Mouse (Mus musculus) neural tube, embryonic 13.5 days (tissue): Measurements from ENCODE around the gene Comtd1. TPM values are rescaled to one million over a fixed set of nuclear protein-coding genes. Genes with fewer than 3 reads are reported as not detected.

ENCODE experiments used
- ATAC-seq: fragments of 200-750 bp; cut with Nextera tagmentation; 2 replicates; pipeline ENCODE4 v1.8.0; 2017; ENCODE audit warnings: low read depth, mild to moderate bottlenecking, moderate TSS enrichment, moderate library complexity
- H3K27ac ChIP-seq: fragments of 300-500 bp; sonication (generic); replicated peaks from 2 replicates; pipeline ENCODE4 v1.5.1; 2015; ENCODE audit warnings: moderate library complexity, mild to moderate bottlenecking, inconsistent platforms
- H3K27me3 ChIP-seq: fragments of 300-500 bp; sonication (generic); 2 replicates; pipeline ENCODE4 v1.6.1; 2015; ENCODE audit warnings: mild to moderate bottlenecking, inconsistent platforms
- H3K36me3 ChIP-seq: fragments of 300-500 bp; sonication (generic); 2 replicates; pipeline ENCODE4 v1.6.1; 2015; ENCODE audit warnings: mild to moderate bottlenecking, inconsistent platforms
- H3K4me1 ChIP-seq: fragments of 300-500 bp; sonication (generic); replicated peaks from 2 replicates; pipeline ENCODE4 v1.6.1; 2015; ENCODE audit warnings: inconsistent platforms
- H3K4me2 ChIP-seq: fragments of 300-500 bp; sonication (generic); 2 replicates; pipeline ENCODE4 v1.6.1; 2015; ENCODE audit warnings: inconsistent platforms, mild to moderate bottlenecking, moderate library complexity
- H3K4me3 ChIP-seq: fragments of 300-500 bp; sonication (generic); 2 replicates; pipeline ENCODE4 v1.5.1; 2015; ENCODE audit warnings: mild to moderate bottlenecking, inconsistent platforms
- H3K9ac ChIP-seq: fragments of 300-500 bp; sonication (generic); 2 replicates; pipeline ENCODE4 v1.6.1; 2015; ENCODE audit warnings: moderate library complexity, mild to moderate bottlenecking, inconsistent platforms
- H3K9me3 ChIP-seq: fragments of 300-500 bp; sonication (generic); 2 replicates; pipeline ENCODE4 v1.6.1; 2016; ENCODE audit warnings: inconsistent platforms
- WGBS: fragments of 180-500 bp; shearing (Covaris S2); methylation state at CpG from one replicate; pipeline ENCODE4 v1.1.7; 2015; 5-methylcytosine and 5-hydroxymethylcytosine counted together
- polyA plus RNA-seq: library from polyadenylated mRNA; unstranded; fragments of >200 nt; fragmentation: Nextera tagmentation; extraction: Ambion mirVana; gene quantifications from 2 replicates; pipeline ENCODE4 v1.2.1, GENCODE M21; 2015

Gene Comtd1
- polyA plus RNA-seq, result 25.7 and 29.4 TPM in 2 replicates

- under 1% methylated on average over 51 of the region's 51 CpGs for WGBS
- peak within 1 kb of the TSS; percentile 81 for H3K9ac ChIP-seq
Observed at GRCm38 (mm10) chr14:21848166-21849154, at the start of gene Comtd1. TSS of gene Comtd1 (minus strand) at chr14:21848977.

GRCm38 (mm10) chr14:21892341-21892659, 43.5 kb upstream of the Comtd1 start:
- no peak overlapping the region for H3K4me3 ChIP-seq
- peaks cover 20% of the 10 kb centered on the region for H3K4me1 ChIP-seq
- peak overlapping the region; percentile 44; the same call in 1 of the 2 replicates for H3K4me2 ChIP-seq
- no peak overlapping the region for H3K9ac ChIP-seq
- H3K36me3 ChIP-seq, result no peaks in the 10 kb centered on the region
- no peak for ATAC-seq
- H3K27ac ChIP-seq, result no peak overlapping the region
- 9% methylated on average over 6 of the region's 6 CpGs for WGBS
- H3K27me3 ChIP-seq, result peaks cover 39% of the 10 kb centered on the region
- H3K9me3 ChIP-seq, result no peaks in the 10 kb centered on the region

More at GRCm38 (mm10) chr14:21848166-21849154, at the start of gene Comtd1:
- H3K4me2 ChIP-seq, result peak within 1 kb of the TSS; percentile 99
- peaks cover 36% of the 10 kb centered on the region for H3K36me3 ChIP-seq
- H3K9me3 ChIP-seq, result no peaks in the 10 kb centered on the region
- peak; percentile 81 for ATAC-seq
- H3K4me1 ChIP-seq, result peaks cover 46% of the 10 kb centered on the region
- H3K27me3 ChIP-seq, result peaks cover 5% of the 10 kb centered on the region; the same call in 1 of the 2 replicates
- H3K4me3 ChIP-seq, result peak within 1 kb of the TSS; percentile 70
- H3K27ac ChIP-seq, result peak within 1 kb of the TSS; percentile 33

GRCm38 (mm10) chr14:21891581-21892340, 43.0 kb upstream of the Comtd1 start:
- Histone ChIP-seq H3K36me3 (no peaks in the 10 kb centered on the region), H3K4me1 (peaks cover 20% of the 10 kb centered on the region), H3K27ac (peak overlapping the region; percentile 72), H3K27me3 (peaks cover 41% of the 10 kb centered on the region), H3K4me2 (peak overlapping the region; percentile 44), H3K9me3 (no peaks in the 10 kb centered on the region), H3K4me3 (no peak overlapping the region; the same call in 1 of the 2 replicates), H3K9ac (peak overlapping the region; percentile 31; the same call in 1 of the 2 replicates)
- WGBS, result 1% methylated on average over 15 of the region's 15 CpGs
- ATAC-seq, result peak; percentile 90

- H3K4me3 ChIP-seq, result no peak overlapping the region
- WGBS, result 83% methylated on average over 2 of the region's 2 CpGs
- no peak overlapping the region for H3K27ac ChIP-seq
- H3K9ac ChIP-seq, result no peak overlapping the region
- peaks cover 20% of the 10 kb centered on the region for H3K4me1 ChIP-seq
- peaks cover 41% of the 10 kb centered on the region for H3K27me3 ChIP-seq
- no peaks in the 10 kb centered on the region for H3K9me3 ChIP-seq
- H3K36me3 ChIP-seq, result no peaks in the 10 kb centered on the region
- no peak for ATAC-seq
- H3K4me2 ChIP-seq, result no peak overlapping the region
Observed at GRCm38 (mm10) chr14:21890430-21890829, 41.7 kb upstream of the Comtd1 start.

GRCm38 (mm10) chr14:21866816-21867215, 18.0 kb upstream of the Comtd1 start:
- Histone ChIP-seq H3K36me3 (no peaks in the 10 kb centered on the region), H3K4me1 (no peaks in the 10 kb centered on the region; the same call in 1 of the 2 replicates), H3K27ac (no peak overlapping the region), H3K9me3 (no peaks in the 10 kb centered on the region), H3K4me2 (no peak overlapping the region), H3K9ac (no peak overlapping the region), H3K27me3 (no peaks in the 10 kb centered on the region), H3K4me3 (no peak overlapping the region)
- WGBS, result 68% methylated on average over 7 of the region's 7 CpGs
- no peak for ATAC-seq

- Histone ChIP-seq H3K36me3 (no peaks in the 10 kb centered on the region), H3K27ac (no peak overlapping the region), H3K27me3 (no peaks in the 10 kb centered on the region), H3K9ac (no peak overlapping the region), H3K4me2 (no peak overlapping the region), H3K9me3 (no peaks in the 10 kb centered on the region), H3K4me1 (no peaks in the 10 kb centered on the region; the same call in 1 of the 2 replicates), H3K4me3 (no peak overlapping the region)
- 0 out of 2 replicates have a peak, but pooled peaks have one; percentile 15 for ATAC-seq
- 49% methylated on average over 7 of the region's 7 CpGs for WGBS
Observed at GRCm38 (mm10) chr14:21866291-21866690, 17.5 kb upstream of the Comtd1 start.

GRCm38 (mm10) chr14:21856886-21857285, 8.1 kb upstream of the Comtd1 start:
- Histone ChIP-seq H3K27me3 (peaks cover 13% of the 10 kb centered on the region; the same call in 1 of the 2 replicates), H3K4me2 (no peak overlapping the region), H3K9ac (no peak overlapping the region), H3K36me3 (no peaks in the 10 kb centered on the region), H3K9me3 (no peaks in the 10 kb centered on the region), H3K4me3 (no peak overlapping the region), H3K27ac (no peak overlapping the region), H3K4me1 (peaks cover 18% of the 10 kb centered on the region; the same call in 1 of the 2 replicates)
- ATAC-seq, result no peak
- 78% methylated on average over 14 of the region's 14 CpGs for WGBS

GRCm38 (mm10) chr14:21855961-21856360, 7.2 kb upstream of the Comtd1 start:
- peaks cover 13% of the 10 kb centered on the region; the same call in 1 of the 2 replicates for H3K27me3 ChIP-seq
- H3K9ac ChIP-seq, result no peak overlapping the region
- no peak overlapping the region for H3K4me3 ChIP-seq
- no peak overlapping the region for H3K27ac ChIP-seq
- H3K4me2 ChIP-seq, result no peak overlapping the region
- peaks cover 26% of the 10 kb centered on the region for H3K4me1 ChIP-seq
- H3K36me3 ChIP-seq, result no peaks in the 10 kb centered on the region
- WGBS, result 22% methylated on average over 3 of the region's 3 CpGs
- ATAC-seq, result no peak
- no peaks in the 10 kb centered on the region for H3K9me3 ChIP-seq

GRCm38 (mm10) chr14:21854271-21854670, 5.5 kb upstream of the Comtd1 start:
- 80% methylated on average over 9 of the region's 9 CpGs for WGBS

GRCm38 (mm10) chr14:21853456-21854109, 4.8 kb upstream of the Comtd1 start:
- H3K27ac ChIP-seq, result no peak overlapping the region
- 0 out of 2 replicates have a peak, but pooled peaks have one; percentile 17 for ATAC-seq

More at GRCm38 (mm10) chr14:21854271-21854670, 5.5 kb upstream of the Comtd1 start:
- no peak for ATAC-seq
- peaks cover 38% of the 10 kb centered on the region for H3K4me1 ChIP-seq
- H3K36me3 ChIP-seq, result no peaks in the 10 kb centered on the region
- H3K27me3 ChIP-seq, result peaks cover 13% of the 10 kb centered on the region; the same call in 1 of the 2 replicates
- no peaks in the 10 kb centered on the region for H3K9me3 ChIP-seq
- no peak overlapping the region for H3K9ac ChIP-seq
- H3K27ac ChIP-seq, result no peak overlapping the region
- H3K4me3 ChIP-seq, result no peak overlapping the region
- H3K4me2 ChIP-seq, result no peak overlapping the region

More at GRCm38 (mm10) chr14:21853456-21854109, 4.8 kb upstream of the Comtd1 start:
- 11% methylated on average over 17 of the region's 17 CpGs for WGBS
- Histone ChIP-seq H3K9ac (0 out of 2 replicates have a peak overlapping the region, but pooled peaks have one; percentile 14), H3K4me2 (peak overlapping the region; percentile 45), H3K4me1 (peaks cover 39% of the 10 kb centered on the region), H3K4me3 (peak overlapping the region; percentile 7; the same call in 1 of the 2 replicates), H3K27me3 (peaks cover 13% of the 10 kb centered on the region; the same call in 1 of the 2 replicates), H3K36me3 (no peaks in the 10 kb centered on the region), H3K9me3 (no peaks in the 10 kb centered on the region)
